Mouse (Mus musculus): Measurements from ENCODE around the gene Rpl18. TPM values are rescaled to one million over a fixed set of nuclear protein-coding genes. Genes with fewer than 3 reads are reported as not detected.

Gene Rpl18
- polyA plus RNA-seq, 1 experiment from 2014 or later = 290 TPM

- 91% methylated on average over 6 of the region's 6 CpGs for WGBS (ENCODE audit: missing documents)
- Histone ChIP-seq H3K79me2 (ENCODE audit: inconsistent target) (no peaks in the 10 kb centered on the region), H3K27ac (no peak overlapping the region), H3K36me3 (ENCODE audit: inconsistent target) (no peaks in the 10 kb centered on the region), H3K4me3 (ENCODE audit: inconsistent target) (no peak overlapping the region)
These were observed 31.3 kb downstream of the Rpl18 start for GRCm38 (mm10) chr7:45746518-45746917.

- no peaks in the 10 kb centered on the region for H3K79me2 ChIP-seq (ENCODE audit: inconsistent target)
- 98% methylated on average over 5 of the region's 5 CpGs for WGBS (ENCODE audit: missing documents)
These were observed 32.2 kb downstream of the Rpl18 start for GRCm38 (mm10) chr7:45747450-45747849.

GRCm38 (mm10) chr7:45748110-45748509 lies 32.9 kb downstream of the Rpl18 start:
- Histone ChIP-seq H3K79me2 (ENCODE audit: inconsistent target) (no peaks in the 10 kb centered on the region), H3K4me3 (ENCODE audit: inconsistent target) (no peak overlapping the region), H3K36me3 (ENCODE audit: inconsistent target) (no peaks in the 10 kb centered on the region), H3K27ac (no peak overlapping the region)
- 62% methylated on average over 7 of the region's 7 CpGs for WGBS (ENCODE audit: missing documents)

More at GRCm38 (mm10) chr7:45747450-45747849, 32.2 kb downstream of the Rpl18 start:
- H3K4me3 ChIP-seq (ENCODE audit: inconsistent target) = no peak overlapping the region
- H3K36me3 ChIP-seq (ENCODE audit: inconsistent target) = no peaks in the 10 kb centered on the region
- H3K27ac ChIP-seq = no peak overlapping the region

- WGBS (ENCODE audit: missing documents) = 41% methylated on average over 10 of the region's 10 CpGs
These were observed 34.1 kb downstream of the Rpl18 start for GRCm38 (mm10) chr7:45749401-45749800.

GRCm38 (mm10) chr7:45750162-45750561 lies 34.9 kb downstream of the Rpl18 start:
- Histone ChIP-seq H3K27ac (no peak overlapping the region), H3K4me3 (ENCODE audit: inconsistent target) (no peak overlapping the region), H3K36me3 (ENCODE audit: inconsistent target) (no peaks in the 10 kb centered on the region), H3K79me2 (ENCODE audit: inconsistent target) (no peaks in the 10 kb centered on the region)
- WGBS (ENCODE audit: missing documents) = 95% methylated on average over 9 of the region's 9 CpGs

More at GRCm38 (mm10) chr7:45749401-45749800, 34.1 kb downstream of the Rpl18 start:
- Histone ChIP-seq H3K36me3 (ENCODE audit: inconsistent target) (no peaks in the 10 kb centered on the region), H3K79me2 (ENCODE audit: inconsistent target) (no peaks in the 10 kb centered on the region), H3K27ac (no peak overlapping the region), H3K4me3 (ENCODE audit: inconsistent target) (no peak overlapping the region)

GRCm38 (mm10) chr7:45755703-45756102 lies 40.4 kb downstream of the Rpl18 start:
- Histone ChIP-seq H3K79me2 (ENCODE audit: inconsistent target) (no peaks in the 10 kb centered on the region), H3K36me3 (ENCODE audit: inconsistent target) (no peaks in the 10 kb centered on the region), H3K27ac (no peak overlapping the region), H3K4me3 (ENCODE audit: inconsistent target) (no peak overlapping the region)
- WGBS (ENCODE audit: missing documents) = 96% methylated on average over 6 of the region's 6 CpGs

- Histone ChIP-seq H3K27ac (no peak overlapping the region), H3K79me2 (ENCODE audit: inconsistent target) (no peaks in the 10 kb centered on the region), H3K4me3 (ENCODE audit: inconsistent target) (no peak overlapping the region), H3K36me3 (ENCODE audit: inconsistent target) (no peaks in the 10 kb centered on the region)
- 34% methylated on average over 25 of the region's 27 CpGs for WGBS (ENCODE audit: missing documents)
These were observed 44.1 kb downstream of the Rpl18 start for GRCm38 (mm10) chr7:45759400-45759799.

- H3K36me3 ChIP-seq (ENCODE audit: inconsistent target) = no peaks in the 10 kb centered on the region
- H3K27ac ChIP-seq = no peak overlapping the region
- H3K79me2 ChIP-seq (ENCODE audit: inconsistent target) = no peaks in the 10 kb centered on the region
- 76% methylated on average over 5 of the region's 5 CpGs for WGBS (ENCODE audit: missing documents)
- no peak overlapping the region for H3K4me3 ChIP-seq (ENCODE audit: inconsistent target)
These were observed 44.9 kb downstream of the Rpl18 start for GRCm38 (mm10) chr7:45760151-45760550.

- H3K4me3 ChIP-seq (ENCODE audit: inconsistent target) = no peak overlapping the region
- H3K36me3 ChIP-seq (ENCODE audit: inconsistent target) = no peaks in the 10 kb centered on the region
- H3K27ac ChIP-seq = no peak overlapping the region
- H3K79me2 ChIP-seq (ENCODE audit: inconsistent target) = no peaks in the 10 kb centered on the region
- WGBS (ENCODE audit: missing documents) = 61% methylated on average over 8 of the region's 8 CpGs
These were observed 50.7 kb downstream of the Rpl18 start for GRCm38 (mm10) chr7:45765995-45766394.

- 73% methylated on average over 5 of the region's 8 CpGs for whole genome bisulfite sequencing (ENCODE audit: missing documents)
- no peaks in the 10 kb centered on the region for H3K36me3 ChIP-seq (ENCODE audit: inconsistent target)
- H3K4me3 ChIP-seq (ENCODE audit: inconsistent target) = no peak overlapping the region
- no peaks in the 10 kb centered on the region for H3K79me2 ChIP-seq (ENCODE audit: inconsistent target)
- H3K27ac ChIP-seq = no peak overlapping the region
These were observed 51.5 kb downstream of the Rpl18 start for GRCm38 (mm10) chr7:45766764-45767163.

GRCm38 (mm10) chr7:45767500-45767899 lies 52.2 kb downstream of the Rpl18 start:
- 95% methylated on average over 6 of the region's 6 CpGs for WGBS (ENCODE audit: missing documents)
- H3K4me3 ChIP-seq (ENCODE audit: inconsistent target) = no peak overlapping the region
- no peaks in the 10 kb centered on the region for H3K79me2 ChIP-seq (ENCODE audit: inconsistent target)
- no peak overlapping the region for H3K27ac ChIP-seq
- H3K36me3 ChIP-seq (ENCODE audit: inconsistent target) = no peaks in the 10 kb centered on the region

Other genes starting within 250 kb of the Rpl18 start
- 72.6 to 246 TPM (median 245 TPM) in 3 replicates for gene Bax, start 248.6 kb upstream of the Rpl18 start, polyA plus RNA-seq (2018)
- gene Tulp2, start 233.6 kb upstream of the Rpl18 start, polyA plus RNA-seq (2018) = not detected in 3 replicates
- not detected in 3 replicates for gene Gm45808, start 228.6 kb upstream of the Rpl18 start, polyA plus RNA-seq (2018)
- 12.5 to 24.6 TPM (median 12.8 TPM) in 3 replicates for gene Dhdh, start 226.7 kb upstream of the Rpl18 start, polyA plus RNA-seq (2018)
- gene Nucb1, start 205.1 kb upstream of the Rpl18 start, polyA plus RNA-seq (2018) = 298 to 734 TPM (median 400 TPM) in 3 replicates
- gene Ppp1r15a, start 189.2 kb upstream of the Rpl18 start, polyA plus RNA-seq (2018) = 21.4 to 32.3 TPM (median 27.6 TPM) in 3 replicates
- 0.04 to 1.5 TPM (median 0.68 TPM) in 3 replicates for gene Plekha4, start 189.1 kb upstream of the Rpl18 start, polyA plus RNA-seq (2018)
- 0.78 to 5.8 TPM (median 1.3 TPM) in 3 replicates for gene Hsd17b14, start 160.6 kb upstream of the Rpl18 start, polyA plus RNA-seq (2018)
- gene Bcat2, start 145.3 kb upstream of the Rpl18 start, polyA plus RNA-seq (2018) = 31.4 to 52.8 TPM (median 38.5 TPM) in 3 replicates
- not detected in 3 replicates for gene Fgf21, start 100.0 kb upstream of the Rpl18 start, polyA plus RNA-seq (2018)
- not detected in 3 replicates for gene Fut1, start 98.2 kb upstream of the Rpl18 start, polyA plus RNA-seq (2018)
- not detected in 3 replicates for gene Izumo1, start 93.6 kb upstream of the Rpl18 start, polyA plus RNA-seq (2018)
- 0.04 to 0.08 TPM (median 0.07 TPM) in 3 replicates for gene Rasip1, start 88.0 kb upstream of the Rpl18 start, polyA plus RNA-seq (2018)
- gene Mamstr, start 75.5 kb upstream of the Rpl18 start, polyA plus RNA-seq (2018) = not detected in 3 replicates
- not detected in 3 replicates for gene Fut2, start 49.1 kb upstream of the Rpl18 start, polyA plus RNA-seq (2018)
- not detected in 3 replicates for gene Ntn5, start 31.4 kb upstream of the Rpl18 start, polyA plus RNA-seq (2018)
- not detected in 3 replicates for gene Sec1, start 21.1 kb upstream of the Rpl18 start, polyA plus RNA-seq (2018)
- 0.56 TPM in 1 of 3 replicates, not detected in the others for gene Car11, start 15.6 kb upstream of the Rpl18 start, polyA plus RNA-seq (2018)
- gene Dbp, start 10.4 kb upstream of the Rpl18 start, polyA plus RNA-seq (2018) = 11.3 to 58.2 TPM (median 52.9 TPM) in 3 replicates
- gene Sphk2, start 2.5 kb downstream of the Rpl18 start, polyA plus RNA-seq (2018) = 47.1 to 55.5 TPM (median 51.5 TPM) in 3 replicates
- gene Fam83e, start 5.8 kb downstream of the Rpl18 start, polyA plus RNA-seq (2018) = not detected in 3 replicates
- gene Spaca4, start 10.4 kb downstream of the Rpl18 start, polyA plus RNA-seq (2018) = not detected in 3 replicates
- 0.04 to 0.06 TPM in 2 of 3 replicates, not detected in the other for gene Lmtk3, start 68.3 kb downstream of the Rpl18 start, polyA plus RNA-seq (2018)
- gene Sult2b1, start 69.2 kb downstream of the Rpl18 start, polyA plus RNA-seq (2018) = 0.55 to 1.1 TPM (median 0.56 TPM) in 3 replicates
- 42.8 to 66.2 TPM (median 50.0 TPM) in 3 replicates for gene Cyth2, start 99.1 kb downstream of the Rpl18 start, polyA plus RNA-seq (2018)
- gene Kcnj14, start 109.3 kb downstream of the Rpl18 start, polyA plus RNA-seq (2018) = not detected in 3 replicates
- 4.9 to 28.9 TPM (median 5.3 TPM) in 3 replicates for gene Grwd1, start 115.5 kb downstream of the Rpl18 start, polyA plus RNA-seq (2018)
- 103 to 141 TPM (median 125 TPM) in 3 replicates for gene Kdelr1, start 157.3 kb downstream of the Rpl18 start, polyA plus RNA-seq (2018)
- gene Grin2d, start 162.9 kb downstream of the Rpl18 start, polyA plus RNA-seq (2018) = 0.11 to 0.12 TPM in 2 of 3 replicates, not detected in the other
- not detected in 3 replicates for gene Syngr4, start 181.3 kb downstream of the Rpl18 start, polyA plus RNA-seq (2018)
- 11.6 to 13.1 TPM (median 12.8 TPM) in 3 replicates for gene Tmem143, start 181.5 kb downstream of the Rpl18 start, polyA plus RNA-seq (2018)
- gene Emp3, start 205.9 kb downstream of the Rpl18 start, polyA plus RNA-seq (2018) = 271 to 666 TPM (median 552 TPM) in 3 replicates
- 0.65 to 1.0 TPM (median 1.0 TPM) in 3 replicates for gene Ccdc114, start 208.6 kb downstream of the Rpl18 start, polyA plus RNA-seq (2018)